Mouse (Mus musculus) thymus, adult 2 months (tissue): Measurements from ENCODE around the gene Heatr5a.

Experiments used
- CTCF ChIP-seq: fragments of 200-500 bp; IDR thresholded peaks from 2 replicates; pipeline ENCODE4 v1.5.1; 2012; ENCODE audit warnings: mild to moderate bottlenecking, control low read depth, low read length, moderate library complexity, borderline replicate concordance; ENCODE audit not compliant: control insufficient read depth, poor library complexity, insufficient read depth; ENCODE audit errors: extremely low read depth
- POLR2A ChIP-seq: fragments of 200-500 bp; IDR thresholded peaks from 2 replicates; pipeline ENCODE4 v1.6.1; 2012; ENCODE audit warnings: mild to moderate bottlenecking, low read length, control low read depth, moderate library complexity; ENCODE audit not compliant: control insufficient read depth, poor library complexity, insufficient read depth; ENCODE audit errors: extremely low read depth

- no peak for TF ChIP-seq CTCF
- TF ChIP-seq POLR2A: no peak
Measured at GRCm38 (mm10) chr12:51957626-51958025, 13.5 kb downstream of the Heatr5a start.
